Mouse (Mus musculus) myocyte (in vitro differentiated cells): ENCODE results near the gene Crocc. TPM values are rescaled to one million over a fixed set of nuclear protein-coding genes. Genes with fewer than 3 reads are reported as not detected.

Experiments
- H3K27me3 ChIP-seq: one replicate; pipeline ENCODE4 v1.6.1; 2011; ENCODE audit not compliant: control insufficient read depth, insufficient read depth, insufficient read length
- H3K36me3 ChIP-seq: one replicate; pipeline ENCODE4 v1.6.1; 2011; ENCODE audit not compliant: control insufficient read depth, insufficient read depth
- H3K4me2 ChIP-seq: one replicate; pipeline ENCODE4 v1.6.1; 2011; ENCODE audit warnings: low read depth, control low read depth
- H3K4me3 ChIP-seq: one replicate; pipeline ENCODE4 v1.5.1; 2011; ENCODE audit warnings: mild to moderate bottlenecking, control low read depth, moderate library complexity
- H3K79me2 ChIP-seq: one replicate; pipeline ENCODE4 v1.6.1; 2011; ENCODE audit not compliant: control insufficient read depth, insufficient read depth
- H3ac ChIP-seq: one replicate; pipeline ENCODE4 v1.6.1; 2011; ENCODE audit not compliant: control insufficient read depth, insufficient read length
- CEBPB ChIP-seq: IDR thresholded peaks from 2 replicates; pipeline ENCODE4 v1.6.1; 2011; ENCODE audit warnings: mild to moderate bottlenecking, moderate library complexity; ENCODE audit not compliant: poor library complexity, insufficient read depth, severe bottlenecking
- E2F4 ChIP-seq: IDR thresholded peaks from one replicate; pipeline ENCODE4 v1.6.1; 2011; ENCODE audit warnings: mild to moderate bottlenecking, control low read depth, moderate library complexity; ENCODE audit not compliant: insufficient read depth
- MAX ChIP-seq: IDR thresholded peaks from one replicate; pipeline ENCODE4 v1.6.1; 2011; ENCODE audit warnings: low read depth, mild to moderate bottlenecking, control low read depth
- MYOD1 ChIP-seq, 3 experiments: IDR thresholded peaks; one replicate each; pipeline ENCODE4 v1.6.1; 2011; ENCODE audit warnings: control low read depth in 2 of 3, low read depth in 2 of 3, mild to moderate bottlenecking in 2 of 3, moderate library complexity in 1 of 3; ENCODE audit not compliant: insufficient read length in 2 of 3, control insufficient read depth in 1 of 3
- MYOG ChIP-seq, 3 experiments: IDR thresholded peaks; one replicate each; pipeline ENCODE4 v1.6.1; 2011; ENCODE audit warnings: control low read depth in 2 of 3, low read depth in 2 of 3, mild to moderate bottlenecking in 2 of 3; ENCODE audit not compliant: insufficient read length in 2 of 3, control insufficient read depth in 1 of 3, insufficient read depth in 1 of 3
- POLR2A ChIP-seq: IDR thresholded peaks from one replicate; pipeline ENCODE4 v1.6.1; 2011; ENCODE audit warnings: low read depth, mild to moderate bottlenecking, control low read depth, moderate library complexity; ENCODE audit not compliant: insufficient read length
- POLR2AphosphoS2 ChIP-seq: IDR thresholded peaks from one replicate; pipeline ENCODE4 v1.6.1; 2011; ENCODE audit warnings: low read depth, control low read depth; ENCODE audit not compliant: insufficient read length
- REST ChIP-seq: IDR thresholded peaks from one replicate; pipeline ENCODE4 v1.6.1; 2011; ENCODE audit warnings: mild to moderate bottlenecking, control low read depth, moderate library complexity; ENCODE audit not compliant: insufficient read depth, insufficient read length
- SRF ChIP-seq: IDR thresholded peaks from one replicate; pipeline ENCODE4 v1.6.1; 2011; ENCODE audit warnings: low read depth; ENCODE audit not compliant: control insufficient read depth, insufficient read length
- TCF12 ChIP-seq: IDR thresholded peaks from one replicate; pipeline ENCODE4 v1.6.1; 2011; ENCODE audit warnings: mild to moderate bottlenecking, control low read depth; ENCODE audit not compliant: poor library complexity, insufficient read depth, severe bottlenecking
- TCF3 ChIP-seq: IDR thresholded peaks from one replicate; pipeline ENCODE4 v1.6.1; 2011; ENCODE audit warnings: low read depth, control low read depth; ENCODE audit not compliant: insufficient read length
- USF1 ChIP-seq: IDR thresholded peaks from one replicate; pipeline ENCODE4 v1.6.1; 2011; ENCODE audit warnings: low read depth, mild to moderate bottlenecking, control low read depth, moderate library complexity
- polyA plus RNA-seq: library from polyadenylated mRNA; unstranded; fragments of >200 nt; fragmentation: generic; extraction: Trizol; gene quantifications from one replicate; pipeline ENCODE4 v1.2.1, GENCODE M21; 2012; ENCODE audit warnings: missing spikeins

The Crocc gene
- polyA plus RNA-seq, 1 experiment: 3.9 TPM

DNA sequence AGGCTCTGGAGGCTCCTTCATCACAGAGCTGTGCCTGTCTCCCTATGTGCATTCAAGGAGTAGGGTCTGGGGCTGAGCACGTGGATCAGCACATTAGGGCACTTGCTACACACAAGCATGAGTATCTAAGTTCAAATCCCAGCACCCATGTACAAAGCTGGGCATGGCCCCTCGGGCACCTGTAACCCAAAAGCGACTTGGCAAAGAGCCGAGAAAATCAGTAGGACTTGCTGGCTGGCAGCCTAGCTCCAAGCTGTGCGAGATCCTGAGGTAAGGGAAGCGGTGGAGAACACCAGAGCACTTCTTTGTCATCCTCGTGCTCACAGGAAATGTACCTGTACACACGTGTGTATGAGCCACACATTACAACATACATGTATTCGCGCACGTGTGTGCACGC lies 7.9 kb downstream of the Crocc start:
- Histone ChIP-seq H3K79me2 (no peaks in the 10 kb centered on the region), H3K27me3 (no peaks in the 10 kb centered on the region), H3K4me2 (no peak overlapping the region), H3K36me3 (no peaks in the 10 kb centered on the region), H3K4me3 (no peak overlapping the region), H3ac (no peak overlapping the region)
- no peak for TF ChIP-seq MAX
- TF ChIP-seq POLR2A: no peak
- TF ChIP-seq USF1: no peak
- no peak for TF ChIP-seq SRF
- no peak for TF ChIP-seq TCF12
- TF ChIP-seq E2F4: no peak

- H3K27me3 ChIP-seq: no peaks in the 10 kb centered on the region
- no peak overlapping the region for H3ac ChIP-seq
Observed at GRCm38 (mm10) chr4:141049476-141049835, 10.9 kb downstream of the Crocc start.

GRCm38 (mm10) chr4:141048810-141049475 lies 11.4 kb downstream of the Crocc start:
- TF ChIP-seq POLR2AphosphoS2: no peak
- TF ChIP-seq TCF12: no peak
- TF ChIP-seq TCF3: no peak
- TF ChIP-seq MYOD1 (IDR thresholded peaks at IDR 0.05; ENCODE audit: control insufficient read depth in 1 of 3, insufficient read length in 2 of 3, low read depth in 2 of 3): no peak
- TF ChIP-seq MYOG (IDR thresholded peaks at IDR 0.05; ENCODE audit: control insufficient read depth in 1 of 3, insufficient read depth in 1 of 3, insufficient read length in 2 of 3, low read depth in 2 of 3): no peak
- TF ChIP-seq E2F4: no peak
- no peak for TF ChIP-seq SRF
- no peak for TF ChIP-seq CEBPB
- TF ChIP-seq USF1: no peak
- no peak for TF ChIP-seq REST
- TF ChIP-seq POLR2A: no peak
- TF ChIP-seq MAX: no peak
- Histone ChIP-seq H3K36me3 (no peaks in the 10 kb centered on the region), H3K27me3 (no peaks in the 10 kb centered on the region)

More at GRCm38 (mm10) chr4:141049476-141049835, 10.9 kb downstream of the Crocc start:
- Histone ChIP-seq H3K79me2 (no peaks in the 10 kb centered on the region), H3K4me2 (no peak overlapping the region), H3K4me3 (no peak overlapping the region), H3K36me3 (no peaks in the 10 kb centered on the region)
- TF ChIP-seq MYOD1 (IDR thresholded peaks at IDR 0.05; ENCODE audit: control insufficient read depth in 1 of 3, insufficient read length in 2 of 3, low read depth in 2 of 3) (no peak), MYOG (IDR thresholded peaks at IDR 0.05; ENCODE audit: control insufficient read depth in 1 of 3, insufficient read depth in 1 of 3, insufficient read length in 2 of 3, low read depth in 2 of 3) (no peak), E2F4 (no peak)

GRCm38 (mm10) chr4:141044816-141045215 lies 15.5 kb downstream of the Crocc start:
- H3K36me3 ChIP-seq: no peaks in the 10 kb centered on the region
- H3K4me2 ChIP-seq: no peak overlapping the region
- no peaks in the 10 kb centered on the region for H3K79me2 ChIP-seq
- no peak overlapping the region for H3K4me3 ChIP-seq
- H3ac ChIP-seq: no peak overlapping the region
- TF ChIP-seq E2F4: no peak
- TF ChIP-seq USF1: no peak
- no peak for TF ChIP-seq MAX
- no peak for TF ChIP-seq TCF3
- TF ChIP-seq POLR2AphosphoS2: no peak
- TF ChIP-seq SRF: no peak
- no peak for TF ChIP-seq CEBPB
- TF ChIP-seq MYOG (IDR thresholded peaks at IDR 0.05; ENCODE audit: control insufficient read depth in 1 of 3, insufficient read depth in 1 of 3, insufficient read length in 2 of 3, low read depth in 2 of 3): no peak
- TF ChIP-seq MYOD1 (IDR thresholded peaks at IDR 0.05; ENCODE audit: control insufficient read depth in 1 of 3, insufficient read length in 2 of 3, low read depth in 2 of 3): no peak
- no peak for TF ChIP-seq POLR2A
- no peaks in the 10 kb centered on the region for H3K27me3 ChIP-seq

More at GRCm38 (mm10) chr4:141048810-141049475, 11.4 kb downstream of the Crocc start:
- no peak overlapping the region for H3ac ChIP-seq
- H3K4me2 ChIP-seq: no peak overlapping the region
- H3K79me2 ChIP-seq: no peaks in the 10 kb centered on the region
- H3K4me3 ChIP-seq: no peak overlapping the region

GRCm38 (mm10) chr4:141041117-141041516 lies 19.2 kb downstream of the Crocc start:
- H3ac ChIP-seq: no peak overlapping the region
- peaks cover 5% of the 10 kb centered on the region for H3K36me3 ChIP-seq
- no peak overlapping the region for H3K4me3 ChIP-seq
- no peak overlapping the region for H3K4me2 ChIP-seq
- no peaks in the 10 kb centered on the region for H3K79me2 ChIP-seq
- no peak for TF ChIP-seq SRF
- TF ChIP-seq REST: no peak
- no peak for TF ChIP-seq USF1
- TF ChIP-seq MAX: no peak
- TF ChIP-seq E2F4: no peak
- TF ChIP-seq TCF3: no peak
- TF ChIP-seq CEBPB: no peak
- TF ChIP-seq POLR2AphosphoS2: no peak
- TF ChIP-seq TCF12: no peak
- TF ChIP-seq MYOG (IDR thresholded peaks at IDR 0.05; ENCODE audit: control insufficient read depth in 1 of 3, insufficient read depth in 1 of 3, insufficient read length in 2 of 3, low read depth in 2 of 3): no peak
- TF ChIP-seq MYOD1 (IDR thresholded peaks at IDR 0.05; ENCODE audit: control insufficient read depth in 1 of 3, insufficient read length in 2 of 3, low read depth in 2 of 3): no peak
- TF ChIP-seq POLR2A: no peak
- H3K27me3 ChIP-seq: no peaks in the 10 kb centered on the region
